Mouse (Mus musculus) cortical plate, adult 2 months (tissue): Measurements from ENCODE around the gene Tmem176b.

ENCODE experiments used
- CTCF ChIP-seq: fragments of 200-500 bp; IDR thresholded peaks from 2 replicates; pipeline ENCODE4 v1.5.1; 2011; ENCODE audit warnings: mild to moderate bottlenecking, control low read depth, low read length; ENCODE audit not compliant: insufficient read depth; ENCODE audit errors: extremely low read depth
- POLR2A ChIP-seq: fragments of 200-500 bp; IDR thresholded peaks from 2 replicates; pipeline ENCODE4 v1.6.1; 2011; ENCODE audit warnings: mild to moderate bottlenecking, low read length, control low read depth; ENCODE audit not compliant: insufficient read depth; ENCODE audit errors: extremely low read depth

- TF ChIP-seq CTCF: no peak
- no peak for TF ChIP-seq POLR2A
Observed at GRCm38 (mm10) chr6:48862816-48863215, 21.5 kb upstream of the Tmem176b start.
